Mouse (Mus musculus): ENCODE measurements at regions not wholly inside any gene's neighbourhood (a gene's known extent, or its start where the extent isn't known, plus 50 kb on each side); places are given as distances from the start of the nearest gene placed in this dataset.

- TF ChIP-seq ZNF384 (IDR thresholded peaks at IDR 0.05; ENCODE audit: low read depth, low read length) (no peak), HCFC1 (IDR thresholded peaks at IDR 0.05; ENCODE audit: borderline replicate concordance, insufficient read depth, low read length) (no peak), ZC3H11A (IDR thresholded peaks at IDR 0.05; ENCODE audit: borderline replicate concordance, low read depth, low read length) (no peak), CHD2 (IDR thresholded peaks at IDR 0.05; ENCODE audit: low read depth, low read length) (no peak), MAFK (IDR thresholded peaks at IDR 0.05; ENCODE audit: insufficient read depth, low read depth, low read length) (no peak)
These were observed 146.7 kb downstream of the Hs3st3b1 start for GRCm38 (mm10) chr11:63775382-63775781.

Data from ES-E14 (cell line).